Mouse (Mus musculus): ENCODE results near the gene Cd59b. TPM values are rescaled to one million over a fixed set of nuclear protein-coding genes. Genes with fewer than 3 reads are reported as not detected.
A peak's percentile ranks its signal among the peaks of the same experiment; 100 is the strongest.

Gene Cd59b
- polyA plus RNA-seq, 1 experiment from 2014 or later: 2.0 TPM

DNA sequence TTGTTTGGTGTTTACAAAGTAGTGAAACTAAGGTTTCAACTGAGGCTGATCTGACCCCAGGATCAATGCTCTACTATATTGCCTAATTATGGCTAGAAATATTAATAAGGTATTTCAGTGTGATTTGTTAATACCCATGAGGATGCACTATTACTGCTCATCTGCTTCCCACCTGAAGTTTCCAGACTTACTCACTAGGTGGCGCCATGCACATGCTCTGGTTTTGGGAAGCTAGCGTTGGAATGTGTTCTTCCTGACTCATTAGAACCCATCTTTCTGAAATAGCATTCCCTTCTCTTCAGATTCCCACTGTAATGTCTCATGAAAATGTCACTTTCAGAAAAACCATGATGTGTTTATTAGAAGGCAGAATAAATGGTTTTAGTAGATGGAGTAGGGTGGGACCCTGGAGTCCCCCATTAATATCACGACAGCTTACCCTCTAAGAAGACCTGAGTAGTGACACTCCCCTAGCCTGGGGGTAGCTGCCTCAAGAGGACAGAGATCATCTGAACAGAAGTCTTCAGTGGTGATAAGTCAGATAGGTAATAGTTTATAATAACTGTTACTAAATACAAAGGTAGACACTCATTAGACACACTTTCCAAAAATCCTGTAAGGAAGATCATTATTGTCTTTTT is 34.7 kb upstream of the Cd59b start:
- no peak overlapping the region for H3K4me2 ChIP-seq (ENCODE audit: low read depth, low read length)
- no peaks in the 10 kb centered on the region for H3K9me3 ChIP-seq (ENCODE audit: control insufficient read depth, low read length)
- peaks cover 15% of the 10 kb centered on the region for H3K36me3 ChIP-seq (ENCODE audit: control insufficient read depth, insufficient read depth, low read length)
- no peak overlapping the region for H3K4me3 ChIP-seq (ENCODE audit: low read depth, low read length)
- peak; percentile 41; the same call in 1 of the 2 replicates for ATAC-seq (ENCODE audit: low read depth)
- H3K27ac ChIP-seq (ENCODE audit: low read depth, low read length): no peak overlapping the region
- 0 out of 2 replicates have a peak, but pooled peaks cover 4% of the 10 kb centered on the region for H3K4me1 ChIP-seq (ENCODE audit: control insufficient read depth, insufficient read depth, low read length)
- H3K9ac ChIP-seq (replicated peaks; ENCODE audit: low read depth, low read length): no peak overlapping the region
- no peaks in the 10 kb centered on the region for H3K27me3 ChIP-seq (ENCODE audit: control insufficient read depth, insufficient read depth, low read length)
- 31% methylated on average over 3 of the region's 3 CpGs for WGBS

- peaks cover 15% of the 10 kb centered on the region for H3K36me3 ChIP-seq (ENCODE audit: control insufficient read depth, insufficient read depth, low read length)
- no peak overlapping the region for H3K4me3 ChIP-seq (ENCODE audit: low read depth, low read length)
- H3K4me2 ChIP-seq (ENCODE audit: low read depth, low read length): no peak overlapping the region
- H3K27me3 ChIP-seq (ENCODE audit: control insufficient read depth, insufficient read depth, low read length): no peaks in the 10 kb centered on the region
- H3K9ac ChIP-seq (replicated peaks; ENCODE audit: low read depth, low read length): no peak overlapping the region
- no peaks in the 10 kb centered on the region for H3K4me1 ChIP-seq (ENCODE audit: control insufficient read depth, insufficient read depth, low read length)
- H3K27ac ChIP-seq (ENCODE audit: low read depth, low read length): no peak overlapping the region
- WGBS: 85% methylated on average over 6 of the region's 6 CpGs
- ATAC-seq (ENCODE audit: low read depth): no peak
- H3K9me3 ChIP-seq (ENCODE audit: control insufficient read depth, low read length): no peaks in the 10 kb centered on the region
Observed at GRCm38 (mm10) chr2:104035595-104035994, 34.1 kb upstream of the Cd59b start.

- Histone ChIP-seq H3K36me3 (ENCODE audit: control insufficient read depth, insufficient read depth, low read length) (peaks cover 16% of the 10 kb centered on the region), H3K27ac (ENCODE audit: low read depth, low read length) (no peak overlapping the region)
- WGBS: 76% methylated on average over 3 of the region's 3 CpGs
Observed at GRCm38 (mm10) chr2:104036316-104036715, 33.3 kb upstream of the Cd59b start.

GRCm38 (mm10) chr2:104038236-104038635 is 31.4 kb upstream of the Cd59b start:
- Histone ChIP-seq H3K4me2 (ENCODE audit: low read depth, low read length) (no peak overlapping the region), H3K4me3 (ENCODE audit: low read depth, low read length) (no peak overlapping the region), H3K27ac (ENCODE audit: low read depth, low read length) (no peak overlapping the region), H3K27me3 (ENCODE audit: control insufficient read depth, insufficient read depth, low read length) (no peaks in the 10 kb centered on the region), H3K36me3 (ENCODE audit: control insufficient read depth, insufficient read depth, low read length) (peaks cover 17% of the 10 kb centered on the region), H3K4me1 (ENCODE audit: control insufficient read depth, insufficient read depth, low read length) (no peaks in the 10 kb centered on the region), H3K9me3 (ENCODE audit: control insufficient read depth, low read length) (no peaks in the 10 kb centered on the region), H3K9ac (replicated peaks; ENCODE audit: low read depth, low read length) (no peak overlapping the region)
- WGBS: 41% methylated on average over 2 of the region's 2 CpGs
- ATAC-seq (ENCODE audit: low read depth): no peak

More at GRCm38 (mm10) chr2:104036316-104036715, 33.3 kb upstream of the Cd59b start:
- ATAC-seq (ENCODE audit: low read depth): no peak
- no peak overlapping the region for H3K4me2 ChIP-seq (ENCODE audit: low read depth, low read length)
- no peak overlapping the region for H3K9ac ChIP-seq (replicated peaks; ENCODE audit: low read depth, low read length)
- H3K27me3 ChIP-seq (ENCODE audit: control insufficient read depth, insufficient read depth, low read length): no peaks in the 10 kb centered on the region
- no peaks in the 10 kb centered on the region for H3K4me1 ChIP-seq (ENCODE audit: control insufficient read depth, insufficient read depth, low read length)
- no peak overlapping the region for H3K4me3 ChIP-seq (ENCODE audit: low read depth, low read length)
- H3K9me3 ChIP-seq (ENCODE audit: control insufficient read depth, low read length): no peaks in the 10 kb centered on the region

DNA sequence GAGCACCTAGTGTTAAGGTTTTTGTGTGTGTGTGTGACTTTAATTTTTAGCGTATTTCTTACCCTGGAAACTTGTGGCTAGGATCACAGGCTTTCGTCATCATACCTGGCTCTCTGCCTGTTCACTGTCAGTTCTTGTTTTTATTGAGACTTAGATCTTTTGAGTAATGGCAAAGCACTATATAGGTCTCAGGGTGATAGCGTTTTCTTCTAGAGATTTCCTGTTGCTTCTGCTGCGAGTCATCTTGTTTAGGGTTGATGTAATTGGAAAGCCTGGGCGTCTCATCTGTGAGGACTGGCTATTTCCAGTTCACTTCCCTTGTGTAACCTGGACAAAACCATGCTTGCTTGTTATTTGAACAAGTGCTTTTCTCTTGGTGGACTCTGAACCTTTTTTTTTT is 28.0 kb upstream of the Cd59b start:
- Histone ChIP-seq H3K27me3 (ENCODE audit: control insufficient read depth, insufficient read depth, low read length) (no peaks in the 10 kb centered on the region), H3K4me1 (ENCODE audit: control insufficient read depth, insufficient read depth, low read length) (no peaks in the 10 kb centered on the region), H3K27ac (ENCODE audit: low read depth, low read length) (no peak overlapping the region), H3K4me3 (ENCODE audit: low read depth, low read length) (no peak overlapping the region), H3K9me3 (ENCODE audit: control insufficient read depth, low read length) (no peaks in the 10 kb centered on the region), H3K36me3 (ENCODE audit: control insufficient read depth, insufficient read depth, low read length) (peaks cover 17% of the 10 kb centered on the region; the same call in 1 of the 2 replicates), H3K4me2 (ENCODE audit: low read depth, low read length) (no peak overlapping the region), H3K9ac (replicated peaks; ENCODE audit: low read depth, low read length) (no peak overlapping the region)
- WGBS: 81% methylated on average over 5 of the region's 5 CpGs
- no peak for ATAC-seq (ENCODE audit: low read depth)

- ATAC-seq (ENCODE audit: low read depth): no peak
- Histone ChIP-seq H3K4me1 (ENCODE audit: control insufficient read depth, insufficient read depth, low read length) (no peaks in the 10 kb centered on the region), H3K27me3 (ENCODE audit: control insufficient read depth, insufficient read depth, low read length) (no peaks in the 10 kb centered on the region), H3K9ac (replicated peaks; ENCODE audit: low read depth, low read length) (no peak overlapping the region), H3K9me3 (ENCODE audit: control insufficient read depth, low read length) (no peaks in the 10 kb centered on the region), H3K27ac (ENCODE audit: low read depth, low read length) (no peak overlapping the region), H3K4me3 (ENCODE audit: low read depth, low read length) (no peak overlapping the region), H3K36me3 (ENCODE audit: control insufficient read depth, insufficient read depth, low read length) (peaks cover 15% of the 10 kb centered on the region; the same call in 1 of the 2 replicates), H3K4me2 (ENCODE audit: low read depth, low read length) (no peak overlapping the region)
- 96% methylated on average over 15 of the region's 15 CpGs for WGBS
Observed at GRCm38 (mm10) chr2:104042766-104043165, 26.9 kb upstream of the Cd59b start.

DNA sequence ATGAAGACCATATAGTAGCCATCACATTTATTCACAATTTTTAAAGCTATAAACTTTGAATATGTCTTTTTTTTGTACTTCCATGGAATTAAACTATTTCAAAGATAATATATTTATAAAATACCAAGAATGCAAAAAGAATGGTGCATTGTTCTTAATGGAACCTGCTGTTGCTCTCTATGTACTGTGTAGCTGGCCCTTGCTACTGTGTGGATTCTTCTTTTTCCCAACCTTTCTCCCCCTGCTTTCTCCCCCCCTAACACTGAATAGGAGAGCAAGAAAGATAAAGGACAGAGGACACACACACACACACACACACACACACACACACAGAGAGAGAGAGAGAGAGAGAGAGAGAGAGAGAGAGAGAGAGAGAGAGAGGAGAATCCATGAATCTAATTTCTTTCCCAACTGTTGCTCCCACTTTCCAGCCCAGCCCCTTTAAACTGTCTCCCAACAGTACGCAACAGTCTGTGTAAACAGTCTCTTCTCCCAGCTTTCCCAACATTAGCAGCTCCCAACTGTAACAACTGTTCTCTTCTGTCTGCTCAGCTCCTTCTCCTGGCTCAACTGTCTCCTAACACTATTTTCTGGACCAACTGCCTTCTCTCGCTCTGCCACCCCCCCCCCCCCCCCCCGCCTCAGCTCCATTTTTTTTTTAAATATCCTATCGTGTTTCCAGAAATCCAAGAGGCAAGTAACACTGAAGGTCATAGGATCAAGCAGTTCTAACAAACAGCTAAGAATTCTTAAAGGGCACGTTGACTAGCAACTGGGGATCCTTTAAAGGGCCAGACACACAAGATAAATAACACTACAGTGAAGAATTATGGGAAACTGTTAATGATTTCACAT is 25.8 kb upstream of the Cd59b start:
- Histone ChIP-seq H3K4me3 (ENCODE audit: low read depth, low read length) (no peak overlapping the region), H3K4me2 (ENCODE audit: low read depth, low read length) (no peak overlapping the region), H3K36me3 (ENCODE audit: control insufficient read depth, insufficient read depth, low read length) (peaks cover 11% of the 10 kb centered on the region; the same call in 1 of the 2 replicates), H3K27ac (ENCODE audit: low read depth, low read length) (no peak overlapping the region), H3K9me3 (ENCODE audit: control insufficient read depth, low read length) (no peaks in the 10 kb centered on the region), H3K4me1 (ENCODE audit: control insufficient read depth, insufficient read depth, low read length) (no peaks in the 10 kb centered on the region), H3K27me3 (ENCODE audit: control insufficient read depth, insufficient read depth, low read length) (no peaks in the 10 kb centered on the region), H3K9ac (replicated peaks; ENCODE audit: low read depth, low read length) (no peak overlapping the region)
- WGBS: 53% methylated on average over 5 of the region's 5 CpGs
- ATAC-seq (ENCODE audit: low read depth): no peak

- WGBS: 82% methylated on average over 1 of the region's 1 CpGs
- ATAC-seq (ENCODE audit: low read depth): no peak
- no peaks in the 10 kb centered on the region for H3K9me3 ChIP-seq (ENCODE audit: control insufficient read depth, low read length)
- no peak overlapping the region for H3K27ac ChIP-seq (ENCODE audit: low read depth, low read length)
- no peak overlapping the region for H3K9ac ChIP-seq (replicated peaks; ENCODE audit: low read depth, low read length)
- peaks cover 13% of the 10 kb centered on the region; the same call in 1 of the 2 replicates for H3K36me3 ChIP-seq (ENCODE audit: control insufficient read depth, insufficient read depth, low read length)
- no peaks in the 10 kb centered on the region for H3K4me1 ChIP-seq (ENCODE audit: control insufficient read depth, insufficient read depth, low read length)
- H3K27me3 ChIP-seq (ENCODE audit: control insufficient read depth, insufficient read depth, low read length): no peaks in the 10 kb centered on the region
- no peak overlapping the region for H3K4me3 ChIP-seq (ENCODE audit: low read depth, low read length)
- no peak overlapping the region for H3K4me2 ChIP-seq (ENCODE audit: low read depth, low read length)
Observed at GRCm38 (mm10) chr2:104044479-104045080, 25.1 kb upstream of the Cd59b start.

DNA sequence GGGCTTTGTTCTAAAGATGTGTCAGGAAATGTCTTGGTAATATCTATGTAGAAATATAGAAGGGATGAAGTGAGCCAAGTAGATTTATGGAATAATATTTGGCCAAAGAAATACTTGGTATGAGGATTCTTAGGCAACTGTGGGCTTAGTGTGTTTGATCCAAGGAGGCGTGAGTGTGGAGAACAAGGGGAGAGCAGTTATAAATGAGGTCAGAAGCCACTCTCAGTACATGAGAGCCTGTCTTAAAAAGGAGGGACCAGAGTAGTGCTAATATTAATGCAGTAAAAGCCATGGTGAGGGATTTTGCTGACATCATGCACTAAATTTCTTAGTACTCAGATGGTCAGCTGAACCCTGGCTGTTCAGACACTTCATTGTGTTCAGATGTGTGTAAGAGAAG is 11.3 kb upstream of the Cd59b start:
- H3K27ac ChIP-seq (ENCODE audit: low read depth, low read length): no peak overlapping the region
- no peak overlapping the region for H3K4me3 ChIP-seq (ENCODE audit: low read depth, low read length)
- H3K4me1 ChIP-seq (ENCODE audit: control insufficient read depth, insufficient read depth, low read length): no peaks in the 10 kb centered on the region
- ATAC-seq (ENCODE audit: low read depth): no peak
- no peaks in the 10 kb centered on the region for H3K27me3 ChIP-seq (ENCODE audit: control insufficient read depth, insufficient read depth, low read length)
- no peaks in the 10 kb centered on the region for H3K9me3 ChIP-seq (ENCODE audit: control insufficient read depth, low read length)
- WGBS: 90% methylated on average over 1 of the region's 1 CpGs
- peaks cover 29% of the 10 kb centered on the region; the same call in 1 of the 2 replicates for H3K36me3 ChIP-seq (ENCODE audit: control insufficient read depth, insufficient read depth, low read length)
- no peak overlapping the region for H3K9ac ChIP-seq (replicated peaks; ENCODE audit: low read depth, low read length)
- H3K4me2 ChIP-seq (ENCODE audit: low read depth, low read length): no peak overlapping the region

Measured in neural tube, embryonic 14.5 days (tissue).